Mouse (Mus musculus): ENCODE data around the gene Slc22a6.

DNA sequence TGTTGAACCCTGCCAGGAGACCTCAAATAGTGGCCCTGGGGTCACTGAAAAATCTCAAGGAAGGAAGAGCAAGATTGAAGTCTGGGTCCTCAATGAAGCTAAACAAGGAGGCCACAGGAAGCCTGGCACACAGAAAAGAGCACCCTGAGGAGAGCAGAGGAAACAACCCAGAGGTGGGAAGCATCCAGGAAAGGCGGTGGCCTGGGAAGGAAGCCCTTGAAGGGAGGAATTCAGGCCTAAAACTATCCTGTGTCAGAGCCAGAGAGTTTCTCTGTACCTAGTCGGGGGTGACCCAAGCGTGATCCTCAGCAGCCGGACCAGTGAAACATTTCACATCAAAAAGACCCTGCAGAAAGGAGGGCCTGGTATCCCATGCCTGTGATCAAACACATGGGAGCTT is 38.5 kb downstream of the Slc22a6 start:
- no peak for TF ChIP-seq CTCF (IDR thresholded peaks at IDR 0.05; ENCODE audit: low read depth)
- TF ChIP-seq EP300 (IDR thresholded peaks at IDR 0.05; ENCODE audit: low read depth): no peak
